Mouse (Mus musculus): ENCODE measurements around the gene Slc1a1. TPM values are rescaled to one million over a fixed set of nuclear protein-coding genes. Genes with fewer than 3 reads are reported as not detected.

Gene Slc1a1
- polyA plus RNA-seq, 1 experiment from 2014 or later, result 2.6 TPM

- Histone ChIP-seq H3K4me1 (ENCODE audit: control insufficient read depth in 2 of 2, insufficient read depth in 2 of 2, low read length in 2 of 2) (no peaks in the 10 kb centered on the region), H3K27me3 (ENCODE audit: control insufficient read depth, insufficient read depth, low read length) (no peaks in the 10 kb centered on the region), H3K4me3 (ENCODE audit: control insufficient read depth in 1 of 2, insufficient read depth in 1 of 2, low read depth in 1 of 2, low read length in 2 of 2) (no peak overlapping the region), H3K9me3 (ENCODE audit: control insufficient read depth, low read length) (no peaks in the 10 kb centered on the region), H3K4me2 (ENCODE audit: low read length) (no peak overlapping the region), H3K36me3 (ENCODE audit: control insufficient read depth, insufficient read depth, low read length) (no peaks in the 10 kb centered on the region), H3K9ac (ENCODE audit: low read length) (no peak overlapping the region), H3K27ac (replicated peaks in 1 of 2; ENCODE audit: control insufficient read depth in 1 of 2, insufficient read depth in 1 of 2, low read depth in 2 of 2, low read length in 2 of 2) (no peak overlapping the region)
- ATAC-seq (ENCODE audit: insufficient number of reproducible peaks, insufficient read depth, low FRiP score, low read depth), result no peak
- WGBS, result 81% methylated on average over 6 of the region's 6 CpGs
Observed at GRCm38 (mm10) chr19:28806276-28806675, 28.6 kb upstream of the Slc1a1 start.

GRCm38 (mm10) chr19:28806821-28807496, 27.9 kb upstream of the Slc1a1 start:
- 89% methylated on average over 11 of the region's 11 CpGs for WGBS
- Histone ChIP-seq H3K9ac (ENCODE audit: low read length) (no peak overlapping the region), H3K27ac (replicated peaks in 1 of 2; ENCODE audit: control insufficient read depth in 1 of 2, insufficient read depth in 1 of 2, low read depth in 2 of 2, low read length in 2 of 2) (no peak overlapping the region), H3K4me1 (ENCODE audit: control insufficient read depth in 2 of 2, insufficient read depth in 2 of 2, low read length in 2 of 2) (no peaks in the 10 kb centered on the region), H3K9me3 (ENCODE audit: control insufficient read depth, low read length) (no peaks in the 10 kb centered on the region), H3K4me2 (ENCODE audit: low read length) (no peak overlapping the region), H3K4me3 (ENCODE audit: control insufficient read depth in 1 of 2, insufficient read depth in 1 of 2, low read depth in 1 of 2, low read length in 2 of 2) (no peak overlapping the region), H3K36me3 (ENCODE audit: control insufficient read depth, insufficient read depth, low read length) (no peaks in the 10 kb centered on the region), H3K27me3 (ENCODE audit: control insufficient read depth, insufficient read depth, low read length) (no peaks in the 10 kb centered on the region)
- no peak for ATAC-seq (ENCODE audit: insufficient number of reproducible peaks, insufficient read depth, low FRiP score, low read depth)

GRCm38 (mm10) chr19:28807497-28807871, 27.4 kb upstream of the Slc1a1 start:
- H3K4me3 ChIP-seq (ENCODE audit: control insufficient read depth in 1 of 2, insufficient read depth in 1 of 2, low read depth in 1 of 2, low read length in 2 of 2), result no peak overlapping the region
- no peak overlapping the region for H3K4me2 ChIP-seq (ENCODE audit: low read length)
- no peak overlapping the region for H3K27ac ChIP-seq (replicated peaks in 1 of 2; ENCODE audit: control insufficient read depth in 1 of 2, insufficient read depth in 1 of 2, low read depth in 2 of 2, low read length in 2 of 2)
- no peak for ATAC-seq (ENCODE audit: insufficient number of reproducible peaks, insufficient read depth, low FRiP score, low read depth)
- no peaks in the 10 kb centered on the region for H3K36me3 ChIP-seq (ENCODE audit: control insufficient read depth, insufficient read depth, low read length)
- no peaks in the 10 kb centered on the region for H3K4me1 ChIP-seq (ENCODE audit: control insufficient read depth in 2 of 2, insufficient read depth in 2 of 2, low read length in 2 of 2)
- no peaks in the 10 kb centered on the region for H3K9me3 ChIP-seq (ENCODE audit: control insufficient read depth, low read length)
- no peaks in the 10 kb centered on the region for H3K27me3 ChIP-seq (ENCODE audit: control insufficient read depth, insufficient read depth, low read length)
- WGBS, result 62% methylated on average over 2 of the region's 2 CpGs
- no peak overlapping the region for H3K9ac ChIP-seq (ENCODE audit: low read length)

- Histone ChIP-seq H3K4me2 (ENCODE audit: low read length) (no peak overlapping the region), H3K27me3 (ENCODE audit: control insufficient read depth, insufficient read depth, low read length) (no peaks in the 10 kb centered on the region), H3K36me3 (ENCODE audit: control insufficient read depth, insufficient read depth, low read length) (no peaks in the 10 kb centered on the region), H3K4me3 (ENCODE audit: control insufficient read depth in 1 of 2, insufficient read depth in 1 of 2, low read depth in 1 of 2, low read length in 2 of 2) (no peak overlapping the region), H3K27ac (replicated peaks in 1 of 2; ENCODE audit: control insufficient read depth in 1 of 2, insufficient read depth in 1 of 2, low read depth in 2 of 2, low read length in 2 of 2) (no peak overlapping the region), H3K9me3 (ENCODE audit: control insufficient read depth, low read length) (no peaks in the 10 kb centered on the region), H3K9ac (ENCODE audit: low read length) (no peak overlapping the region), H3K4me1 (ENCODE audit: control insufficient read depth in 2 of 2, insufficient read depth in 2 of 2, low read length in 2 of 2) (no peaks in the 10 kb centered on the region)
- ATAC-seq (ENCODE audit: insufficient number of reproducible peaks, insufficient read depth, low FRiP score, low read depth), result no peak
- 53% methylated on average over 4 of the region's 4 CpGs for WGBS
Observed at GRCm38 (mm10) chr19:28818286-28818685, 16.6 kb upstream of the Slc1a1 start.

- Histone ChIP-seq H3K4me3 (ENCODE audit: control insufficient read depth in 1 of 2, insufficient read depth in 1 of 2, low read depth in 1 of 2, low read length in 2 of 2) (peak overlapping the region; percentile 1 to 3; a peak in 1 of 4 replicates), H3K36me3 (ENCODE audit: control insufficient read depth, insufficient read depth, low read length) (no peaks in the 10 kb centered on the region), H3K4me1 (ENCODE audit: control insufficient read depth in 2 of 2, insufficient read depth in 2 of 2, low read length in 2 of 2) (peaks cover 6 to 7% of the 10 kb centered on the region in 2 experiments; a peak in 3 of 4 replicates), H3K9me3 (ENCODE audit: control insufficient read depth, low read length) (no peaks in the 10 kb centered on the region), H3K27ac (replicated peaks in 1 of 2; ENCODE audit: control insufficient read depth in 1 of 2, insufficient read depth in 1 of 2, low read depth in 2 of 2, low read length in 2 of 2) (peak overlapping the region; percentile 78 to 83), H3K4me2 (ENCODE audit: low read length) (peak overlapping the region; percentile 46), H3K9ac (ENCODE audit: low read length) (peak overlapping the region; percentile 12; the same call in 1 of the 2 replicates), H3K27me3 (ENCODE audit: control insufficient read depth, insufficient read depth, low read length) (no peaks in the 10 kb centered on the region)
- WGBS, result 16% methylated on average over 15 of the region's 15 CpGs
- peak; percentile 72 for ATAC-seq (ENCODE audit: insufficient number of reproducible peaks, insufficient read depth, low FRiP score, low read depth)
Observed at GRCm38 (mm10) chr19:28827697-28828328, 7.0 kb upstream of the Slc1a1 start.

GRCm38 (mm10) chr19:28831324-28831723, 3.5 kb upstream of the Slc1a1 start:
- ATAC-seq (ENCODE audit: insufficient number of reproducible peaks, insufficient read depth, low FRiP score, low read depth), result no peak
- Histone ChIP-seq H3K4me2 (ENCODE audit: low read length) (no peak overlapping the region), H3K4me3 (ENCODE audit: control insufficient read depth in 1 of 2, insufficient read depth in 1 of 2, low read depth in 1 of 2, low read length in 2 of 2) (no peak overlapping the region), H3K36me3 (ENCODE audit: control insufficient read depth, insufficient read depth, low read length) (no peaks in the 10 kb centered on the region), H3K9me3 (ENCODE audit: control insufficient read depth, low read length) (no peaks in the 10 kb centered on the region), H3K9ac (ENCODE audit: low read length) (no peak overlapping the region), H3K27ac (replicated peaks in 1 of 2; ENCODE audit: control insufficient read depth in 1 of 2, insufficient read depth in 1 of 2, low read depth in 2 of 2, low read length in 2 of 2) (no peak overlapping the region), H3K27me3 (ENCODE audit: control insufficient read depth, insufficient read depth, low read length) (peaks cover 20% of the 10 kb centered on the region), H3K4me1 (ENCODE audit: control insufficient read depth in 2 of 2, insufficient read depth in 2 of 2, low read length in 2 of 2) (peaks cover 6 to 15% of the 10 kb centered on the region in 2 experiments; a peak in 3 of 4 replicates)

- H3K4me2 ChIP-seq (ENCODE audit: low read length), result no peak overlapping the region
- peaks cover 6 to 15% of the 10 kb centered on the region in 2 experiments; a peak in 3 of 4 replicates for H3K4me1 ChIP-seq (ENCODE audit: control insufficient read depth in 2 of 2, insufficient read depth in 2 of 2, low read length in 2 of 2)
- ATAC-seq (ENCODE audit: insufficient number of reproducible peaks, insufficient read depth, low FRiP score, low read depth), result no peak
- no peaks in the 10 kb centered on the region for H3K36me3 ChIP-seq (ENCODE audit: control insufficient read depth, insufficient read depth, low read length)
- no peak overlapping the region for H3K9ac ChIP-seq (ENCODE audit: low read length)
- peaks cover 25% of the 10 kb centered on the region for H3K27me3 ChIP-seq (ENCODE audit: control insufficient read depth, insufficient read depth, low read length)
- H3K27ac ChIP-seq (replicated peaks in 1 of 2; ENCODE audit: control insufficient read depth in 1 of 2, insufficient read depth in 1 of 2, low read depth in 2 of 2, low read length in 2 of 2), result no peak overlapping the region
- no peak overlapping the region for H3K4me3 ChIP-seq (ENCODE audit: control insufficient read depth in 1 of 2, insufficient read depth in 1 of 2, low read depth in 1 of 2, low read length in 2 of 2)
- no peaks in the 10 kb centered on the region for H3K9me3 ChIP-seq (ENCODE audit: control insufficient read depth, low read length)
- WGBS, result 83% methylated on average over 3 of the region's 3 CpGs
Observed at GRCm38 (mm10) chr19:28832605-28833004, 2.2 kb upstream of the Slc1a1 start.

Data from heart, embryonic 14.5 days (tissue).